Mouse (Mus musculus): ENCODE data around the gene 1700010I14Rik. TPM values are rescaled to one million over a fixed set of nuclear protein-coding genes. Genes with fewer than 3 reads are reported as not detected.

1700010I14Rik gene
- polyA plus RNA-seq (2011; ENCODE audit: insufficient read depth, insufficient read length, low read depth, missing spikeins) = not detected in 2 replicates

- no peak within 1 kb of the TSS for H3K4me3 ChIP-seq (ENCODE audit: low read depth, low read length)
- H3K9ac ChIP-seq (ENCODE audit: low read depth, poor library complexity, severe bottlenecking) = no peak within 1 kb of the TSS
These were observed at the start of gene 1700010I14Rik for GRCm38 (mm10) chr17:8988119-8988807. TSS of gene 1700010I14Rik (plus strand) at chr17:8988333.

GRCm38 (mm10) chr17:8951588-8951987 lies 36.5 kb upstream of the 1700010I14Rik start:
- TF ChIP-seq POLR2A (IDR thresholded peaks at IDR 0.05; ENCODE audit: insufficient read depth, low read length) (no peak), EP300 (IDR thresholded peaks at IDR 0.05; ENCODE audit: insufficient read depth, low read depth, low read length) (no peak), CTCF (IDR thresholded peaks at IDR 0.05; ENCODE audit: low read depth, low read length) (no peak)

More at GRCm38 (mm10) chr17:8988119-8988807, at the start of gene 1700010I14Rik:
- no peaks in the 10 kb centered on the region for H3K9me3 ChIP-seq (replicated peaks; ENCODE audit: control insufficient read depth, insufficient read depth, low read length, poor library complexity, severe bottlenecking)
- no peak for TF ChIP-seq POLR2A (IDR thresholded peaks at IDR 0.05; ENCODE audit: insufficient read depth, low read length)
- TF ChIP-seq CTCF (IDR thresholded peaks at IDR 0.05; ENCODE audit: low read depth, low read length) = peak; percentile 55
- TF ChIP-seq EP300 (IDR thresholded peaks at IDR 0.05; ENCODE audit: insufficient read depth, low read depth, low read length) = no peak
- H3K27ac ChIP-seq (ENCODE audit: insufficient read depth, low read length) = no peak within 1 kb of the TSS
- H3K27me3 ChIP-seq (ENCODE audit: control insufficient read depth, insufficient read depth, low read length, poor library complexity, severe bottlenecking) = no peaks in the 10 kb centered on the region
- no peaks in the 10 kb centered on the region for H3K4me1 ChIP-seq (ENCODE audit: control insufficient read depth, insufficient read depth, low read length)
- H3K36me3 ChIP-seq (ENCODE audit: control insufficient read depth, insufficient read depth, low read length, poor library complexity, severe bottlenecking) = no peaks in the 10 kb centered on the region

DNA sequence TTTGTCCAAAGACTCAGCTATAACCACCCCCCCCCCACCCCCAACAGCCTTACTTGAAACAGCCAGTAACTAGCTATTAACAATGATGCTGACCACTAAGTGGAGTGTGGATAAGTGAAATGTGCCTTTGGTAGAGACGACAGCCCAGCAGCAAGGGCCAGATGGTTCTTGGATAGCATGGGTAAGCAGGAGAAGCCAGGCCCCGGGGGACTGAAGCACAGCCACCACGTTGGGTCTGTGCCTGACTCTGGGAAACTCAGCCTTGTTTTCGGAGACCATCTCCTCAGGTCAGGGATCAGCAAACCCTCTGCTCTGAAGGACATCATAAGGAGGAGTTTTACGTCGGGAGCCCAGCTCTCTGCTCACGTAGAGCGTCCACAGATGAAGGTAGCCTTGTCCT lies 35.2 kb upstream of the 1700010I14Rik start:
- H3K9me3 ChIP-seq (replicated peaks; ENCODE audit: control insufficient read depth, insufficient read depth, low read length, poor library complexity, severe bottlenecking) = no peaks in the 10 kb centered on the region
- no peaks in the 10 kb centered on the region for H3K4me1 ChIP-seq (ENCODE audit: control insufficient read depth, insufficient read depth, low read length)
- no peak overlapping the region for H3K27ac ChIP-seq (ENCODE audit: insufficient read depth, low read length)
- no peaks in the 10 kb centered on the region for H3K36me3 ChIP-seq (ENCODE audit: control insufficient read depth, insufficient read depth, low read length, poor library complexity, severe bottlenecking)
- H3K27me3 ChIP-seq (ENCODE audit: control insufficient read depth, insufficient read depth, low read length, poor library complexity, severe bottlenecking) = no peaks in the 10 kb centered on the region
- H3K4me3 ChIP-seq (ENCODE audit: low read depth, low read length) = no peak overlapping the region
- TF ChIP-seq EP300 (IDR thresholded peaks at IDR 0.05; ENCODE audit: insufficient read depth, low read depth, low read length) = no peak
- no peak for TF ChIP-seq POLR2A (IDR thresholded peaks at IDR 0.05; ENCODE audit: insufficient read depth, low read length)
- TF ChIP-seq CTCF (IDR thresholded peaks at IDR 0.05; ENCODE audit: low read depth, low read length) = no peak
- no peak overlapping the region for H3K9ac ChIP-seq (ENCODE audit: low read depth, poor library complexity, severe bottlenecking)

More at GRCm38 (mm10) chr17:8951588-8951987, 36.5 kb upstream of the 1700010I14Rik start:
- H3K27me3 ChIP-seq (ENCODE audit: control insufficient read depth, insufficient read depth, low read length, poor library complexity, severe bottlenecking) = no peaks in the 10 kb centered on the region
- H3K9me3 ChIP-seq (replicated peaks; ENCODE audit: control insufficient read depth, insufficient read depth, low read length, poor library complexity, severe bottlenecking) = no peaks in the 10 kb centered on the region
- no peaks in the 10 kb centered on the region for H3K4me1 ChIP-seq (ENCODE audit: control insufficient read depth, insufficient read depth, low read length)
- H3K9ac ChIP-seq (ENCODE audit: low read depth, poor library complexity, severe bottlenecking) = no peak overlapping the region
- no peaks in the 10 kb centered on the region for H3K36me3 ChIP-seq (ENCODE audit: control insufficient read depth, insufficient read depth, low read length, poor library complexity, severe bottlenecking)
- H3K27ac ChIP-seq (ENCODE audit: insufficient read depth, low read length) = no peak overlapping the region
- no peak overlapping the region for H3K4me3 ChIP-seq (ENCODE audit: low read depth, low read length)

DNA sequence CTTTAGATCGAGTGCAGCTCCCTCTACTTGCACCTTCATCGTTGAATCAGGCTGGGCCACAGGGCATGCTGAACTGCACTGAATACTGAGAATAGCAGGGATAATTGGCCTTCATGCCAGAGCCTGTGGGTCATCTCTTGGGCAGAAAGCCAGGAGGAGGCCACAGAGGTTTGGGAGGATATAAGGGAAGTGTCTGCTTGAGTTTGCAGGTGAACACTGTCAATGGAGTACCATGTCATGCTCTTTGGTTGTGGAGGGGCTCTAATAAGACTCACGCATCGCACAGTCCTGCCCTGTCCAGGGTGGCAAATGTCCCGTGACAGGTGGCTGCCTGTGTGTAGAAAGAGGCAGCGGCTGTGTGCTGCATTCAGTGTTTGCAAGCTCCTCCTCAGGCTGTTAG lies 30.0 kb upstream of the 1700010I14Rik start:
- H3K27me3 ChIP-seq (ENCODE audit: control insufficient read depth, insufficient read depth, low read length, poor library complexity, severe bottlenecking) = no peaks in the 10 kb centered on the region
- no peaks in the 10 kb centered on the region for H3K9me3 ChIP-seq (replicated peaks; ENCODE audit: control insufficient read depth, insufficient read depth, low read length, poor library complexity, severe bottlenecking)
- H3K4me3 ChIP-seq (ENCODE audit: low read depth, low read length) = no peak overlapping the region
- H3K27ac ChIP-seq (ENCODE audit: insufficient read depth, low read length) = no peak overlapping the region
- no peaks in the 10 kb centered on the region for H3K36me3 ChIP-seq (ENCODE audit: control insufficient read depth, insufficient read depth, low read length, poor library complexity, severe bottlenecking)
- TF ChIP-seq POLR2A (IDR thresholded peaks at IDR 0.05; ENCODE audit: insufficient read depth, low read length) (no peak), EP300 (IDR thresholded peaks at IDR 0.05; ENCODE audit: insufficient read depth, low read depth, low read length) (no peak), CTCF (IDR thresholded peaks at IDR 0.05; ENCODE audit: low read depth, low read length) (no peak)
- no peaks in the 10 kb centered on the region for H3K4me1 ChIP-seq (ENCODE audit: control insufficient read depth, insufficient read depth, low read length)
- H3K9ac ChIP-seq (ENCODE audit: low read depth, poor library complexity, severe bottlenecking) = no peak overlapping the region

- Histone ChIP-seq H3K4me3 (ENCODE audit: low read depth, low read length) (no peak overlapping the region), H3K9ac (ENCODE audit: low read depth, poor library complexity, severe bottlenecking) (no peak overlapping the region), H3K4me1 (ENCODE audit: control insufficient read depth, insufficient read depth, low read length) (no peaks in the 10 kb centered on the region), H3K36me3 (ENCODE audit: control insufficient read depth, insufficient read depth, low read length, poor library complexity, severe bottlenecking) (no peaks in the 10 kb centered on the region), H3K27ac (ENCODE audit: insufficient read depth, low read length) (no peak overlapping the region), H3K9me3 (replicated peaks; ENCODE audit: control insufficient read depth, insufficient read depth, low read length, poor library complexity, severe bottlenecking) (no peaks in the 10 kb centered on the region), H3K27me3 (ENCODE audit: control insufficient read depth, insufficient read depth, low read length, poor library complexity, severe bottlenecking) (no peaks in the 10 kb centered on the region)
- TF ChIP-seq EP300 (IDR thresholded peaks at IDR 0.05; ENCODE audit: insufficient read depth, low read depth, low read length) (no peak), POLR2A (IDR thresholded peaks at IDR 0.05; ENCODE audit: insufficient read depth, low read length) (no peak), CTCF (IDR thresholded peaks at IDR 0.05; ENCODE audit: low read depth, low read length) (no peak)
These were observed 27.7 kb upstream of the 1700010I14Rik start for GRCm38 (mm10) chr17:8960386-8960785.

- Histone ChIP-seq H3K36me3 (ENCODE audit: control insufficient read depth, insufficient read depth, low read length, poor library complexity, severe bottlenecking) (no peaks in the 10 kb centered on the region), H3K27me3 (ENCODE audit: control insufficient read depth, insufficient read depth, low read length, poor library complexity, severe bottlenecking) (no peaks in the 10 kb centered on the region), H3K4me1 (ENCODE audit: control insufficient read depth, insufficient read depth, low read length) (no peaks in the 10 kb centered on the region), H3K9ac (ENCODE audit: low read depth, poor library complexity, severe bottlenecking) (no peak overlapping the region), H3K27ac (ENCODE audit: insufficient read depth, low read length) (no peak overlapping the region), H3K4me3 (ENCODE audit: low read depth, low read length) (no peak overlapping the region), H3K9me3 (replicated peaks; ENCODE audit: control insufficient read depth, insufficient read depth, low read length, poor library complexity, severe bottlenecking) (no peaks in the 10 kb centered on the region)
- TF ChIP-seq EP300 (IDR thresholded peaks at IDR 0.05; ENCODE audit: insufficient read depth, low read depth, low read length) = no peak
These were observed 27.0 kb upstream of the 1700010I14Rik start for GRCm38 (mm10) chr17:8961097-8961496.

Data from ES-Bruce4 (cell line).